Mouse (Mus musculus) left cerebral cortex, postnatal 25 days (tissue): ENCODE data around the gene Dnal1. TPM values are rescaled to one million over a fixed set of nuclear protein-coding genes. Genes with fewer than 3 reads are reported as not detected.
A peak's percentile ranks its signal among the peaks of the same experiment; 100 is the strongest.

Source experiments
- DNase-seq, 2 experiments: peaks; one replicate each; pipeline ENCODE4 v3.0.0; 2022; ENCODE audit warnings: low spot score in 2 of 2, mixed read lengths in 1 of 2
- intact Hi-C: fragments of 180-260 bp; cut with DNase I; formaldehyde crosslinking; loops from one replicate; pipeline ENCODE4 v1.15.1; 2025
- total RNA-seq, 2 experiments: library from RNA; stranded (reverse); gene quantifications; 2 replicates each; pipeline ENCODE4 v1.2.3; 2021

Gene Dnal1
- total RNA-seq, 2 experiments from 2014 or later: 104 to 108 TPM

GRCm38 (mm10) chr12:84178652-84179445 is 64.7 kb downstream of the Dnal1 start:
- no peak for DNase-seq
- intact Hi-C loops: loop anchor here (5.0 kb wide), 1 partner anchor 38 kb away; the partner anchor contains the start of gene Elmsan1

GRCm38 (mm10) chr12:84180090-84180489 is 65.9 kb downstream of the Dnal1 start:
- intact Hi-C loops: no loop called here
- no peak for DNase-seq

GRCm38 (mm10) chr12:84180701-84181435 is 66.7 kb downstream of the Dnal1 start:
- intact Hi-C loops: no loop called here
- no peak for DNase-seq

GRCm38 (mm10) chr12:84181999-84182398 is 67.8 kb downstream of the Dnal1 start:
- DNase-seq: no peak
- intact Hi-C loops: no loop called here

- intact Hi-C loops: no loop called here
- no peak for DNase-seq
Measured at GRCm38 (mm10) chr12:84184979-84185378, 70.8 kb downstream of the Dnal1 start.

- no peak for DNase-seq
- intact Hi-C loops: no loop called here
Measured at GRCm38 (mm10) chr12:84185547-84185946, 71.4 kb downstream of the Dnal1 start.

GRCm38 (mm10) chr12:84186536-84186935 is 72.4 kb downstream of the Dnal1 start:
- no peak for DNase-seq
- intact Hi-C loops: no loop called here

- intact Hi-C loops: no loop called here
- no peak for DNase-seq
Measured at GRCm38 (mm10) chr12:84186950-84187349, 72.8 kb downstream of the Dnal1 start.

- no peak for DNase-seq
- intact Hi-C loops: no loop called here
Measured at GRCm38 (mm10) chr12:84187752-84188601, 73.8 kb downstream of the Dnal1 start.

GRCm38 (mm10) chr12:84188881-84189444 is 74.8 kb downstream of the Dnal1 start:
- no peak for DNase-seq
- intact Hi-C loops: no loop called here

- intact Hi-C loops: no loop called here
- DNase-seq: no peak
Measured at GRCm38 (mm10) chr12:84190151-84190820, 76.1 kb downstream of the Dnal1 start.

GRCm38 (mm10) chr12:84191190-84191589 is 77.0 kb downstream of the Dnal1 start:
- no peak for DNase-seq
- intact Hi-C loops: no loop called here

- no peak for DNase-seq
- intact Hi-C loops: loop anchor here (2.0 kb wide), 1 partner anchor 15 kb away; no protein-coding TSS in a partner anchor
Measured at GRCm38 (mm10) chr12:84191770-84192169, 77.6 kb downstream of the Dnal1 start.

- intact Hi-C loops: loop anchor here (2.0 kb wide), 1 partner anchor 15 kb away; no protein-coding TSS in a partner anchor
- no peak for DNase-seq
Measured at GRCm38 (mm10) chr12:84192280-84192679, 78.1 kb downstream of the Dnal1 start.

- intact Hi-C loops: loop anchor here (1.0 to 2.0 kb wide), 2 partner anchors 16 to 25 kb away; partner anchors contain the start of gene Elmsan1
- DNase-seq: peak; percentile 57 to 61
Measured at GRCm38 (mm10) chr12:84192741-84193641, 78.8 kb downstream of the Dnal1 start.

GRCm38 (mm10) chr12:84193642-84194399 is 79.7 kb downstream of the Dnal1 start:
- intact Hi-C loops: loop anchor here (1.0 to 2.0 kb wide), 2 partner anchors 17 to 24 kb away; partner anchors contain the start of gene Elmsan1

More at GRCm38 (mm10) chr12:84193642-84194399, 79.7 kb downstream of the Dnal1 start:
- DNase-seq: peak; percentile 92 to 96
